Mouse (Mus musculus) heart, postnatal 14 days (tissue): Measurements from ENCODE around the gene Gm7942. TPM values are rescaled to one million over a fixed set of nuclear protein-coding genes. Genes with fewer than 3 reads are reported as not detected.
"Not testable (repeated sequence)": the region's sequence is repeated elsewhere in the genome, so short reads cannot be mapped to it uniquely, and the experiment has no call there.

Experiments
- DNase-seq, 2 experiments: peaks; one replicate each; pipeline ENCODE4 v3.0.0; 2021 to 2022
- intact Hi-C: fragments of 180-260 bp; cut with DNase I; formaldehyde crosslinking; loops from one replicate; pipeline ENCODE4 v1.15.1; 2025
- long read RNA-seq, 2 experiments: library from polyadenylated mRNA; stranded (forward); transcript quantifications; one replicate each; pipeline ENCODE4 v2.0.0; 2021
- total RNA-seq, 2 experiments: library from RNA; stranded (reverse); gene quantifications; 2 replicates each; pipeline ENCODE4 v1.2.3; 2021

The Gm7942 gene
- not detected for total RNA-seq
- long read RNA-seq, experiment 1: 0 reads
- long read RNA-seq, experiment 2: 0 reads

DNA sequence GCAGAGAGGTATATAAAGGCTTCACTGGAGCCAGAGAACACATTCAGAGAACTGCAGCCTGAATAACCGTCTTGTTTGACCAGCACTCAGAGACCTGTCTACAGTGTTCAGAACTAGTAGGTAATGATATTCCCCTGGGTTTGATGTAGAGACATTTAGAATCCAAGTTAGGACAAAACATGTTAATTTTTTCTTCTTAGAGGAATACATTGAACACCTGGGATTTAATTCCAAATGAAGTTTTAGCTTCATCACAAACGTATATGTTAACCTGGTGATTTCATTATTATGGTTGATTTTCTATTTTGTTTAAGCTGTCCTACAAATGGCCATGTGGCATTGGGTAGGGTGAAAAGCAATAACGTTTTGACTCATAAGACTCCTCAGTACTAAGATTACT lies at the start of gene Gm7942:
Gm7942 (plus strand) TSS at position 301 of the 400 bp plus-strand sequence.
- intact Hi-C loops, DNase-seq: not testable (repeated sequence)

Other genes with a start within 250 kb of the Gm7942 start
- gene Gm3183, start 241.5 kb upstream of the Gm7942 start, total RNA-seq: not detected
- gene Gm6367, start 118.3 kb upstream of the Gm7942 start, total RNA-seq: not detected
- not detected for gene Gm16513, start 75.7 kb downstream of the Gm7942 start, total RNA-seq
- gene Gm10424, start 165.8 kb downstream of the Gm7942 start, total RNA-seq: not detected
- gene Gm3259, start 199.0 kb downstream of the Gm7942 start, total RNA-seq: not detected